Mouse (Mus musculus) forebrain, embryonic 12.5 days (tissue): ENCODE data around the gene Tbc1d9. TPM values are rescaled to one million over a fixed set of nuclear protein-coding genes. Genes with fewer than 3 reads are reported as not detected.
"Not testable (repeated sequence)": the region's sequence is repeated elsewhere in the genome, so short reads cannot be mapped to it uniquely, and the experiment has no call there.

ENCODE experiments used
- ATAC-seq: fragments of 200-750 bp; cut with Nextera tagmentation; 2 replicates; pipeline ENCODE4 v1.8.0; 2017; ENCODE audit warnings: moderate TSS enrichment; ENCODE audit not compliant: low FRiP score
- H3K27ac ChIP-seq: fragments of 300-500 bp; sonication (generic); 2 replicates; pipeline ENCODE4 v1.5.1; 2016; ENCODE audit warnings: mild to moderate bottlenecking
- H3K27me3 ChIP-seq: fragments of 300-500 bp; sonication (generic); 2 replicates; pipeline ENCODE4 v1.6.1; 2016; ENCODE audit warnings: mild to moderate bottlenecking
- H3K36me3 ChIP-seq: fragments of 300-500 bp; sonication (generic); replicated peaks from 2 replicates; pipeline ENCODE4 v1.6.1; 2016; ENCODE audit warnings: mild to moderate bottlenecking
- H3K4me1 ChIP-seq: fragments of 300-500 bp; sonication (generic); 2 replicates; pipeline ENCODE4 v1.6.1; 2016
- H3K4me2 ChIP-seq: fragments of 300-500 bp; sonication (generic); 2 replicates; pipeline ENCODE4 v1.6.1; 2016; ENCODE audit warnings: mild to moderate bottlenecking, moderate library complexity
- H3K4me3 ChIP-seq: fragments of 300-500 bp; sonication (generic); replicated peaks from 2 replicates; pipeline ENCODE4 v1.5.1; 2016; ENCODE audit warnings: mild to moderate bottlenecking
- H3K9ac ChIP-seq: fragments of 300-500 bp; sonication (generic); 2 replicates; pipeline ENCODE4 v1.6.1; 2016; ENCODE audit warnings: mild to moderate bottlenecking
- H3K9me3 ChIP-seq: fragments of 300-500 bp; sonication (generic); 2 replicates; pipeline ENCODE4 v1.6.1; 2016
- WGBS: fragments of 180-500 bp; shearing (Covaris S2); methylation state at CpG from one replicate; pipeline ENCODE4 v1.1.7; 2016; 5-methylcytosine and 5-hydroxymethylcytosine counted together
- polyA plus RNA-seq: library from polyadenylated mRNA; unstranded; fragments of >200 nt; fragmentation: Nextera tagmentation; extraction: Ambion mirVana; gene quantifications from 2 replicates; pipeline ENCODE4 v1.2.1, GENCODE M21; 2016

Tbc1d9 gene
- polyA plus RNA-seq, 1 experiment from 2014 or later: 12.7 TPM

- WGBS: 89% methylated on average over 1 of the region's 1 CpGs
- Histone ChIP-seq H3K9me3 (no peaks in the 10 kb centered on the region), H3K27ac (no peak overlapping the region), H3K27me3 (no peaks in the 10 kb centered on the region), H3K4me2 (no peak overlapping the region), H3K4me3 (no peak overlapping the region), H3K9ac (no peak overlapping the region), H3K36me3 (no peaks in the 10 kb centered on the region), H3K4me1 (no peaks in the 10 kb centered on the region)
- no peak for ATAC-seq
Measured at GRCm38 (mm10) chr8:83304946-83305345, 139.8 kb downstream of the Tbc1d9 start.

DNA sequence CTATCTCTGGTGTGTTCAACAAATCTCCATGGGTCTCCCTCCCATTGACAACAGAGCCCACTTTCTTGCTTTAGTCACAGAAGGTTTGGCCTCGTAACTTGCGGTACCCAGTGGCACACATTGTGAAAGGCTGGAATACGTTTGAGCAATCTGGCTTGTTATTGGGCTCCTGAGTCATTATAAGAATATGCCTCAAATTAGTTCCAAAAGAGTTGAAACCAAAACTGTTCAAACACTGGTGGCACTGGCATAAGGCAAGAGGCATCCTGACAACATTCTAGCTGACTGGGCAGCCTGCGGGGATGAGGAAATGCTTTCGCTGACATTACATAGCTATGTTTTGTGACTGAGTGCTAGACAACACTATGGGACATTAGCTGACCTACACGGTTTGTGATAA is 144.7 kb downstream of the Tbc1d9 start:
- Histone ChIP-seq H3K4me3 (no peak overlapping the region), H3K9me3 (no peaks in the 10 kb centered on the region), H3K27ac (no peak overlapping the region), H3K27me3 (no peaks in the 10 kb centered on the region), H3K36me3 (peaks cover 4% of the 10 kb centered on the region), H3K4me2 (no peak overlapping the region), H3K4me1 (no peaks in the 10 kb centered on the region), H3K9ac (no peak overlapping the region)
- no peak for ATAC-seq
- 91% methylated on average over 6 of the region's 6 CpGs for WGBS

DNA sequence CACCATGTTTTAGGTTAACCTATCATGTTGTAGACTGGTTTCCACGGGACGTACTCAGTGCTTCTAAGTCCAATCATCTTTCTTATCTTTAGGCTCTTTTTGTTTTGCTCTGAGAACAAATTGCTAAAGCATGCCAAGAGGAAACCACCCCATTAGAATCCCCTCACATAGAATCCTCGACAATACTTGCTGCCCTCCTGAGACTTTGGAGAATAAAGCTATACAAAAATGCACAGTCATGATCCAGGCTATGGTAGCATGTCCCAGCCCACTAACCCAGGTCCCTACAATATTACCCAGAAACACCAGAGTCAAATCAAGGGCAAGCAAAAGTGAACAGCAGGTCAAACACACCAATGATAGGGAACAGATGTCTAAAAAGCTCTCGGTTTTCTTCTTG is 149.9 kb downstream of the Tbc1d9 start:
- not testable (repeated sequence) for H3K9ac ChIP-seq, H3K9me3 ChIP-seq
- H3K36me3 ChIP-seq: peaks cover 37% of the 10 kb centered on the region

GRCm38 (mm10) chr8:83315691-83316090 is 150.5 kb downstream of the Tbc1d9 start:
- Histone ChIP-seq H3K4me2 (no peak overlapping the region), H3K9ac (no peak overlapping the region), H3K27me3 (no peaks in the 10 kb centered on the region), H3K36me3 (peaks cover 42% of the 10 kb centered on the region), H3K9me3 (no peaks in the 10 kb centered on the region), H3K4me3 (no peak overlapping the region), H3K4me1 (no peaks in the 10 kb centered on the region), H3K27ac (no peak overlapping the region)
- ATAC-seq: no peak
- 76% methylated on average over 2 of the region's 2 CpGs for WGBS

More for the DNA sequence above, 149.9 kb downstream of the Tbc1d9 start:
- H3K4me2 ChIP-seq, ATAC-seq, H3K27me3 ChIP-seq, H3K27ac ChIP-seq, H3K4me1 ChIP-seq, H3K4me3 ChIP-seq: not testable (repeated sequence)
- WGBS: 82% methylated on average over 4 of the region's 4 CpGs

GRCm38 (mm10) chr8:83320543-83320942 is 155.4 kb downstream of the Tbc1d9 start:
- Histone ChIP-seq H3K4me1 (no peaks in the 10 kb centered on the region), H3K36me3 (peaks cover 56% of the 10 kb centered on the region), H3K4me2 (no peak overlapping the region), H3K27me3 (no peaks in the 10 kb centered on the region), H3K4me3 (no peak overlapping the region), H3K9ac (no peak overlapping the region; the same call in 1 of the 2 replicates), H3K9me3 (no peaks in the 10 kb centered on the region), H3K27ac (no peak overlapping the region)
- ATAC-seq: no peak
- WGBS: 38% methylated on average over 3 of the region's 3 CpGs

DNA sequence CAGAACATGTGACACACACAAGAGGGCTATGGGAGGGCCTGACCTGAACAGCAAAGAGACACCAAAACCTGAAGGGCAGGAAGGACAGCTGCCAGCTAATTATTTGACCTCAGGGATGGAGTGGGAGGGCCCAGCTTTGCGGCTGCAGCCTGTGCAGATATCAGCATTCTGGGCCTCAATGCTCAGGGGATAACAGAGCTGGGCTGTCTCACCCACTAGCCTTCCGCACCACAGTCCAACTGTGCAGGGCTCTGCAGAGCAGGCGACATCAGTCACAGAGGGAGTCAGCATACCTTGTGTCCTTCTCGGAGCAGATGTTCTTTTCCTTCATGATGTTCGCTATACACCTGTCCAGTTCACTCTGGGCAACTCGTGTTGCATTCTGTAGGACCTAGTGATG is 157.2 kb downstream of the Tbc1d9 start:
- Histone ChIP-seq H3K9ac (no peak overlapping the region), H3K4me2 (no peak overlapping the region), H3K9me3 (no peaks in the 10 kb centered on the region), H3K4me1 (no peaks in the 10 kb centered on the region), H3K36me3 (peaks cover 46% of the 10 kb centered on the region), H3K27ac (no peak overlapping the region), H3K27me3 (no peaks in the 10 kb centered on the region), H3K4me3 (no peak overlapping the region)
- 94% methylated on average over 6 of the region's 6 CpGs for WGBS
- ATAC-seq: no peak

Other genes with a start within 250 kb of the Tbc1d9 start
- gene Gm10645, start 818 bp downstream of the Tbc1d9 start, polyA plus RNA-seq: 5.5 and 6.2 TPM in 2 replicates
- gene Ucp1, start 125.0 kb downstream of the Tbc1d9 start, polyA plus RNA-seq: not detected in 2 replicates
- 34.3 and 35.5 TPM in 2 replicates for gene Elmod2, start 167.1 kb downstream of the Tbc1d9 start, polyA plus RNA-seq
- gene Mgat4d, start 183.1 kb downstream of the Tbc1d9 start, polyA plus RNA-seq: not detected in 2 replicates
- gene Clgn, start 224.5 kb downstream of the Tbc1d9 start, polyA plus RNA-seq: 6.3 and 6.8 TPM in 2 replicates